In genomic region chr7:45234333-45234841, GRCm38 (mm10) we compare ENCODE assay signal across 8 mouse cellular contexts. TPM values are rescaled to one million over a fixed set of nuclear protein-coding genes. Genes with fewer than 3 reads are reported as not detected.
DNase-seq lines count a peak whose midpoint lies in the region; ATAC-seq and TF ChIP-seq lines count a peak whose summit lies in the region.

No protein-coding gene starts in this region.

- H3K36me3 ChIP-seq in heart, embryonic 15.5 days = peaks cover 29% of the 10 kb centered on the region
- H3K36me3 ChIP-seq in hindbrain, embryonic 16.5 days (ENCODE audit: control insufficient read depth, insufficient read depth, low read length) = no peaks in the 10 kb centered on the region
- peaks cover 29% of the 10 kb centered on the region for H3K36me3 ChIP-seq in midbrain, embryonic 12.5 days

- WGBS in heart, embryonic 15.5 days = 18% methylated on average over 29 of the region's 29 CpGs
- WGBS in hindbrain, embryonic 16.5 days = 8% methylated on average over 29 of the region's 29 CpGs
- 9% methylated on average over 29 of the region's 29 CpGs for WGBS in midbrain, embryonic 12.5 days

- peaks cover 43% of the 10 kb centered on the region for H3K4me1 ChIP-seq in heart, embryonic 15.5 days (replicated peaks)
- H3K4me1 ChIP-seq in cortical plate, adult 2 months (ENCODE audit: control insufficient read depth, insufficient read depth, low read length) = peaks cover 3% of the 10 kb centered on the region; the same call in 1 of the 2 replicates
- H3K4me1 ChIP-seq in hindbrain, embryonic 16.5 days (ENCODE audit: control insufficient read depth, insufficient read depth, low read depth, low read length) = peaks cover 8% of the 10 kb centered on the region
- peaks cover 30% of the 10 kb centered on the region for H3K4me1 ChIP-seq in midbrain, embryonic 12.5 days

- peak overlapping the region; percentile 41 for H3K27ac ChIP-seq in heart, embryonic 15.5 days
- peak overlapping the region; percentile 95 for H3K27ac ChIP-seq in cortical plate, adult 2 months (ENCODE audit: insufficient read depth, low read length)
- H3K27ac ChIP-seq in hindbrain, embryonic 16.5 days (ENCODE audit: low read depth, low read length) = no peak overlapping the region
- H3K27ac ChIP-seq in midbrain, embryonic 12.5 days (replicated peaks) = peak overlapping the region; percentile 71

- no peak for DNase-seq in heart, postnatal 25 days (ENCODE audit: low spot score)
- DNase-seq in thymus, postnatal 4 days = no peak
- DNase-seq in adrenal gland, postnatal 14 days = no peak
- no peak for DNase-seq in right cerebral cortex, postnatal 10 days (ENCODE audit: low spot score in 2 of 2)

- peak overlapping the region; percentile 58 for H3K4me2 ChIP-seq in heart, embryonic 15.5 days
- peak overlapping the region; percentile 10; the same call in 1 of the 2 replicates for H3K4me2 ChIP-seq in hindbrain, embryonic 16.5 days (ENCODE audit: low read length)
- H3K4me2 ChIP-seq in midbrain, embryonic 12.5 days (replicated peaks) = peak overlapping the region; percentile 36

- peak overlapping the region; percentile 33 for H3K4me3 ChIP-seq in heart, embryonic 15.5 days
- H3K4me3 ChIP-seq in cortical plate, adult 2 months (ENCODE audit: insufficient read depth, low read length) = no peak overlapping the region
- H3K4me3 ChIP-seq in hindbrain, embryonic 16.5 days (ENCODE audit: low read length) = no peak overlapping the region
- H3K4me3 ChIP-seq in midbrain, embryonic 12.5 days = 0 out of 2 replicates have a peak overlapping the region, but pooled peaks have one; percentile 8

- no peaks in the 10 kb centered on the region for H3K9me3 ChIP-seq in heart, embryonic 15.5 days (replicated peaks)
- no peaks in the 10 kb centered on the region for H3K9me3 ChIP-seq in hindbrain, embryonic 16.5 days (ENCODE audit: control insufficient read depth, low read length)
- no peaks in the 10 kb centered on the region for H3K9me3 ChIP-seq in midbrain, embryonic 12.5 days

- intact Hi-C loops in heart, postnatal 25 days (cut with DNase I) = no loop called here

- no peak for TF ChIP-seq POLR2A in cortical plate, adult 2 months (IDR thresholded peaks at IDR 0.05; ENCODE audit: extremely low read depth, insufficient read depth, low read length)

- no peak for TF ChIP-seq CTCF in cortical plate, adult 2 months (IDR thresholded peaks at IDR 0.05; ENCODE audit: extremely low read depth, insufficient read depth, low read length)

- H3K27me3 ChIP-seq in heart, embryonic 15.5 days = peaks cover 2% of the 10 kb centered on the region; the same call in 1 of the 2 replicates
- peaks cover 5% of the 10 kb centered on the region for H3K27me3 ChIP-seq in hindbrain, embryonic 16.5 days (replicated peaks; ENCODE audit: control insufficient read depth, insufficient read depth, low read length)
- H3K27me3 ChIP-seq in midbrain, embryonic 12.5 days = peaks cover 39% of the 10 kb centered on the region

- no peak for ATAC-seq in heart, embryonic 15.5 days (replicated peaks; ENCODE audit: insufficient number of reproducible peaks, insufficient read depth, low FRiP score, low read depth)
- ATAC-seq in hindbrain, embryonic 16.5 days = 0 out of 2 replicates have a peak, but pooled peaks have one; percentile 17
- ATAC-seq in midbrain, embryonic 12.5 days (ENCODE audit: low FRiP score, low read depth) = 0 out of 2 replicates have a peak, but pooled peaks have one; percentile 2

- no peak overlapping the region for H3K9ac ChIP-seq in heart, embryonic 15.5 days
- peak overlapping the region; percentile 43 for H3K9ac ChIP-seq in hindbrain, embryonic 16.5 days (ENCODE audit: low read depth, low read length)
- 0 out of 2 replicates have a peak overlapping the region, but pooled peaks have one; percentile 20 for H3K9ac ChIP-seq in midbrain, embryonic 12.5 days (replicated peaks)

RNA-seq across cellular contexts. Expression of gene Cd37, which starts 4.5 kb away (rescaled TPM):
- 2.4 and 8.3 TPM in 2 replicates for polyA plus RNA-seq in heart, embryonic 15.5 days (2015; fragmentation: Nextera tagmentation; extraction: Ambion mirVana)
- 1 to 10 TPM; 2.9 to 3.2 TPM for total RNA-seq in heart, postnatal 25 days (2021)
- 10.6 and 11.9 TPM in 2 replicates for polyA plus RNA-seq in cortical plate, adult 2 months (2012; rRNA removed)
- polyA plus RNA-seq in hindbrain, embryonic 16.5 days (2015; fragmentation: Nextera tagmentation; extraction: Ambion mirVana) = 1.3 and 1.4 TPM in 2 replicates
- polyA plus RNA-seq in midbrain, embryonic 12.5 days (2016; fragmentation: Nextera tagmentation; extraction: Ambion mirVana) = 1.3 and 1.7 TPM in 2 replicates
- total RNA-seq in adrenal gland, postnatal 14 days (2021) = 7.3 and 40.7 TPM in 2 replicates

RNA-seq across cellular contexts. Expression of gene Slc6a16, which starts 6.5 kb away (rescaled TPM):
- 0.11 and 0.18 TPM in 2 replicates for polyA plus RNA-seq in heart, embryonic 15.5 days (2015; fragmentation: Nextera tagmentation; extraction: Ambion mirVana)
- not detected for total RNA-seq in heart, postnatal 25 days (2021)
- 2.1 TPM in 2 replicates for polyA plus RNA-seq in cortical plate, adult 2 months (2012; rRNA removed)
- 0.89 and 2.0 TPM in 2 replicates for polyA plus RNA-seq in hindbrain, embryonic 16.5 days (2015; fragmentation: Nextera tagmentation; extraction: Ambion mirVana)
- polyA plus RNA-seq in midbrain, embryonic 12.5 days (2016; fragmentation: Nextera tagmentation; extraction: Ambion mirVana) = 0.14 TPM in 1 of 2 replicates, not detected in the other
- not detected in 2 replicates for total RNA-seq in adrenal gland, postnatal 14 days (2021)

RNA-seq across cellular contexts. Expression of gene Tead2, which starts 18.8 kb away (rescaled TPM):
- 89.0 and 106 TPM in 2 replicates for polyA plus RNA-seq in heart, embryonic 15.5 days (2015; fragmentation: Nextera tagmentation; extraction: Ambion mirVana)
- 10 to 100 TPM in 1 of 2 experiments, 1 to 10 TPM in 1; 7.0 to 12.0 TPM for total RNA-seq in heart, postnatal 25 days (2021)
- polyA plus RNA-seq in cortical plate, adult 2 months (2012; rRNA removed) = 5.0 and 6.4 TPM in 2 replicates
- 46.9 and 54.1 TPM in 2 replicates for polyA plus RNA-seq in hindbrain, embryonic 16.5 days (2015; fragmentation: Nextera tagmentation; extraction: Ambion mirVana)
- polyA plus RNA-seq in midbrain, embryonic 12.5 days (2016; fragmentation: Nextera tagmentation; extraction: Ambion mirVana) = 237 and 248 TPM in 2 replicates
- 17.8 and 19.2 TPM in 2 replicates for total RNA-seq in adrenal gland, postnatal 14 days (2021)

RNA-seq across cellular contexts. Expression of gene Dkkl1, which starts 22.4 kb away (rescaled TPM):
- polyA plus RNA-seq in heart, embryonic 15.5 days (2015; fragmentation: Nextera tagmentation; extraction: Ambion mirVana) = 0.90 and 1.2 TPM in 2 replicates
- not detected for total RNA-seq in heart, postnatal 25 days (2021)
- polyA plus RNA-seq in cortical plate, adult 2 months (2012; rRNA removed) = 41.4 and 47.2 TPM in 2 replicates
- polyA plus RNA-seq in hindbrain, embryonic 16.5 days (2015; fragmentation: Nextera tagmentation; extraction: Ambion mirVana) = 13.6 and 18.4 TPM in 2 replicates
- 1.0 and 1.4 TPM in 2 replicates for polyA plus RNA-seq in midbrain, embryonic 12.5 days (2016; fragmentation: Nextera tagmentation; extraction: Ambion mirVana)
- 0.98 TPM in 1 of 2 replicates, not detected in the other for total RNA-seq in adrenal gland, postnatal 14 days (2021)

RNA-seq across cellular contexts. Expression of gene Ccdc155, which starts 29.7 kb away (rescaled TPM):
- 0.53 and 0.80 TPM in 2 replicates for polyA plus RNA-seq in heart, embryonic 15.5 days (2015; fragmentation: Nextera tagmentation; extraction: Ambion mirVana)
- not detected for total RNA-seq in heart, postnatal 25 days (2021)
- polyA plus RNA-seq in cortical plate, adult 2 months (2012; rRNA removed) = 4.7 and 5.0 TPM in 2 replicates
- polyA plus RNA-seq in hindbrain, embryonic 16.5 days (2015; fragmentation: Nextera tagmentation; extraction: Ambion mirVana) = 0.54 and 0.65 TPM in 2 replicates
- 0.63 and 0.75 TPM in 2 replicates for polyA plus RNA-seq in midbrain, embryonic 12.5 days (2016; fragmentation: Nextera tagmentation; extraction: Ambion mirVana)
- total RNA-seq in adrenal gland, postnatal 14 days (2021) = 0.22 and 0.23 TPM in 2 replicates

Comparison
In these comparisons a context has a peak if more than half of its experiments do, and no peak if none do; other contexts are left out.
1. H3K4me3 ChIP-seq: peak in heart, embryonic 15.5 days (single experiment) and midbrain, embryonic 12.5 days (single experiment); none in cortical plate, adult 2 months (single experiment) and hindbrain, embryonic 16.5 days (single experiment).
2. Peak in every context shown above with its lines, with median percentiles within 50 percentile points of each other: H3K4me2 ChIP-seq.